Mouse (Mus musculus) forebrain, embryonic 13.5 days (tissue): ENCODE data around the gene Slc25a33. TPM values are rescaled to one million over a fixed set of nuclear protein-coding genes. Genes with fewer than 3 reads are reported as not detected.
"Not testable (repeated sequence)": the region's sequence is repeated elsewhere in the genome, so short reads cannot be mapped to it uniquely, and the experiment has no call there.

Experiments
- ATAC-seq: fragments of 200-750 bp; cut with Nextera tagmentation; 2 replicates; pipeline ENCODE4 v1.8.0; 2017
- H3K27ac ChIP-seq: fragments of 300-500 bp; sonication (generic); 2 replicates; pipeline ENCODE4 v1.5.1; 2015; ENCODE audit warnings: inconsistent platforms, mild to moderate bottlenecking, moderate library complexity
- H3K27me3 ChIP-seq: fragments of 300-500 bp; sonication (generic); 2 replicates; pipeline ENCODE4 v1.6.1; 2015; ENCODE audit warnings: mild to moderate bottlenecking, inconsistent platforms
- H3K36me3 ChIP-seq: fragments of 300-500 bp; sonication (generic); 2 replicates; pipeline ENCODE4 v1.6.1; 2015; ENCODE audit warnings: mild to moderate bottlenecking, inconsistent platforms; ENCODE audit not compliant: poor library complexity, severe bottlenecking
- H3K4me1 ChIP-seq: fragments of 300-500 bp; sonication (generic); 2 replicates; pipeline ENCODE4 v1.6.1; 2015; ENCODE audit warnings: inconsistent platforms
- H3K4me2 ChIP-seq: fragments of 300-500 bp; sonication (generic); 2 replicates; pipeline ENCODE4 v1.6.1; 2015; ENCODE audit warnings: inconsistent platforms, mild to moderate bottlenecking, moderate library complexity
- H3K4me3 ChIP-seq: fragments of 300-500 bp; sonication (generic); 2 replicates; pipeline ENCODE4 v1.5.1; 2015; ENCODE audit warnings: mild to moderate bottlenecking, inconsistent platforms
- H3K9ac ChIP-seq: fragments of 300-500 bp; sonication (generic); 2 replicates; pipeline ENCODE4 v1.6.1; 2015; ENCODE audit warnings: mild to moderate bottlenecking, inconsistent platforms
- H3K9me3 ChIP-seq: fragments of 300-500 bp; sonication (generic); replicated peaks from 2 replicates; pipeline ENCODE4 v1.6.1; 2016; ENCODE audit warnings: inconsistent platforms
- whole genome bisulfite sequencing: fragments of 180-500 bp; shearing (Covaris S2); methylation state at CpG from one replicate; pipeline ENCODE4 v1.1.7; 2015; 5-methylcytosine and 5-hydroxymethylcytosine counted together
- polyA plus RNA-seq: library from polyadenylated mRNA; unstranded; fragments of >200 nt; fragmentation: Nextera tagmentation; extraction: Ambion mirVana; gene quantifications from 2 replicates; pipeline ENCODE4 v1.2.1, GENCODE M21; 2015

The Slc25a33 gene
- polyA plus RNA-seq, result 13.8 and 15.5 TPM in 2 replicates

- Histone ChIP-seq H3K4me2 (peak within 1 kb of the TSS; percentile 97), H3K9me3 (no peaks in the 10 kb centered on the region), H3K36me3 (no peaks in the 10 kb centered on the region), H3K4me1 (peaks cover 16% of the 10 kb centered on the region), H3K9ac (peak within 1 kb of the TSS; percentile 83), H3K27me3 (peaks cover 66% of the 10 kb centered on the region), H3K27ac (peak within 1 kb of the TSS; percentile 65), H3K4me3 (peak within 1 kb of the TSS; percentile 72)
- peak; percentile 99 for ATAC-seq
- WGBS, result under 1% methylated on average over 47 of the region's 51 CpGs
These were observed at the start of gene Slc25a33 for GRCm38 (mm10) chr4:149774094-149774470. Gene Slc25a33, minus strand, starts transcription at chr4:149774277.

GRCm38 (mm10) chr4:149822586-149823196 is 48.6 kb upstream of the Slc25a33 start:
- H3K4me3 ChIP-seq, result no peak overlapping the region
- peaks cover 4% of the 10 kb centered on the region for H3K4me1 ChIP-seq
- H3K27ac ChIP-seq, result no peak overlapping the region
- ATAC-seq, result no peak
- no peaks in the 10 kb centered on the region for H3K9me3 ChIP-seq
- WGBS, result 75% methylated on average over 7 of the region's 7 CpGs
- no peaks in the 10 kb centered on the region for H3K27me3 ChIP-seq
- no peak overlapping the region for H3K9ac ChIP-seq
- no peak overlapping the region for H3K4me2 ChIP-seq
- no peaks in the 10 kb centered on the region for H3K36me3 ChIP-seq

- Histone ChIP-seq H3K9ac (no peak overlapping the region), H3K4me2 (no peak overlapping the region), H3K9me3 (no peaks in the 10 kb centered on the region), H3K27ac (no peak overlapping the region), H3K36me3 (no peaks in the 10 kb centered on the region), H3K4me3 (no peak overlapping the region), H3K27me3 (no peaks in the 10 kb centered on the region), H3K4me1 (peaks cover 4% of the 10 kb centered on the region)
- ATAC-seq, result no peak
- WGBS, result 57% methylated on average over 9 of the region's 9 CpGs
These were observed 48.0 kb upstream of the Slc25a33 start for GRCm38 (mm10) chr4:149822126-149822525.

- ATAC-seq, result no peak
- no peaks in the 10 kb centered on the region for H3K36me3 ChIP-seq
- H3K27me3 ChIP-seq, result no peaks in the 10 kb centered on the region
- no peak overlapping the region for H3K4me3 ChIP-seq
- WGBS, result 64% methylated on average over 6 of the region's 6 CpGs
- no peak overlapping the region for H3K9ac ChIP-seq
- no peaks in the 10 kb centered on the region for H3K9me3 ChIP-seq
- H3K27ac ChIP-seq, result no peak overlapping the region
- H3K4me1 ChIP-seq, result peaks cover 4% of the 10 kb centered on the region
- no peak overlapping the region for H3K4me2 ChIP-seq
These were observed 46.5 kb upstream of the Slc25a33 start for GRCm38 (mm10) chr4:149820569-149820968.

GRCm38 (mm10) chr4:149819195-149819594 is 45.1 kb upstream of the Slc25a33 start:
- Histone ChIP-seq H3K36me3 (no peaks in the 10 kb centered on the region), H3K27me3 (no peaks in the 10 kb centered on the region), H3K27ac (no peak overlapping the region), H3K9ac (no peak overlapping the region), H3K9me3 (no peaks in the 10 kb centered on the region), H3K4me1 (peaks cover 4% of the 10 kb centered on the region), H3K4me2 (no peak overlapping the region), H3K4me3 (no peak overlapping the region)
- ATAC-seq, result no peak
- 81% methylated on average over 3 of the region's 3 CpGs for WGBS

- no peak overlapping the region for H3K9ac ChIP-seq
- ATAC-seq, result no peak
- H3K36me3 ChIP-seq, result no peaks in the 10 kb centered on the region
- 91% methylated on average over 9 of the region's 9 CpGs for WGBS
- no peaks in the 10 kb centered on the region; the same call in 1 of the 2 replicates for H3K27me3 ChIP-seq
- H3K9me3 ChIP-seq, result no peaks in the 10 kb centered on the region
- H3K4me2 ChIP-seq, result no peak overlapping the region
- peaks cover 7% of the 10 kb centered on the region for H3K4me1 ChIP-seq
- H3K27ac ChIP-seq, result no peak overlapping the region
- no peak overlapping the region for H3K4me3 ChIP-seq
These were observed 42.5 kb upstream of the Slc25a33 start for GRCm38 (mm10) chr4:149816598-149816997.

GRCm38 (mm10) chr4:149815586-149815985 is 41.5 kb upstream of the Slc25a33 start:
- Histone ChIP-seq H3K4me2 (no peak overlapping the region), H3K4me1 (peaks cover 7% of the 10 kb centered on the region), H3K9ac (no peak overlapping the region), H3K9me3 (no peaks in the 10 kb centered on the region), H3K27ac (no peak overlapping the region), H3K27me3 (peaks cover 2% of the 10 kb centered on the region), H3K36me3 (no peaks in the 10 kb centered on the region), H3K4me3 (no peak overlapping the region)
- ATAC-seq, result no peak
- 94% methylated on average over 14 of the region's 14 CpGs for WGBS

GRCm38 (mm10) chr4:149813409-149814184 is 39.5 kb upstream of the Slc25a33 start:
- 61% methylated on average over 14 of the region's 14 CpGs for WGBS
- Histone ChIP-seq H3K27me3 (peaks cover 20% of the 10 kb centered on the region), H3K4me3 (no peak overlapping the region), H3K9me3 (no peaks in the 10 kb centered on the region), H3K4me1 (peaks cover 7% of the 10 kb centered on the region), H3K9ac (no peak overlapping the region), H3K27ac (no peak overlapping the region), H3K4me2 (no peak overlapping the region), H3K36me3 (no peaks in the 10 kb centered on the region)
- no peak for ATAC-seq

GRCm38 (mm10) chr4:149810372-149810771 is 36.3 kb upstream of the Slc25a33 start:
- not testable (repeated sequence) for H3K27ac ChIP-seq, H3K36me3 ChIP-seq, H3K4me1 ChIP-seq, H3K4me3 ChIP-seq, H3K4me2 ChIP-seq, H3K9me3 ChIP-seq, ATAC-seq, H3K9ac ChIP-seq
- peaks cover 27% of the 10 kb centered on the region for H3K27me3 ChIP-seq

GRCm38 (mm10) chr4:149808584-149809227 is 34.6 kb upstream of the Slc25a33 start:
- WGBS, result 42% methylated on average over 11 of the region's 11 CpGs
- Histone ChIP-seq H3K4me1 (peaks cover 4% of the 10 kb centered on the region), H3K9ac (no peak overlapping the region), H3K27ac (no peak overlapping the region), H3K4me2 (no peak overlapping the region), H3K27me3 (peaks cover 34% of the 10 kb centered on the region), H3K36me3 (no peaks in the 10 kb centered on the region), H3K9me3 (no peaks in the 10 kb centered on the region), H3K4me3 (no peak overlapping the region)
- ATAC-seq, result no peak

- Histone ChIP-seq H3K4me1 (no peaks in the 10 kb centered on the region), H3K9me3 (no peaks in the 10 kb centered on the region), H3K36me3 (no peaks in the 10 kb centered on the region), H3K4me2 (no peak overlapping the region), H3K27me3 (peaks cover 40% of the 10 kb centered on the region), H3K9ac (no peak overlapping the region), H3K4me3 (no peak overlapping the region), H3K27ac (no peak overlapping the region)
- 38% methylated on average over 14 of the region's 14 CpGs for WGBS
- no peak for ATAC-seq
These were observed 34.0 kb upstream of the Slc25a33 start for GRCm38 (mm10) chr4:149808060-149808567.

- no peak overlapping the region for H3K27ac ChIP-seq
- H3K9me3 ChIP-seq, result no peaks in the 10 kb centered on the region
- H3K9ac ChIP-seq, result no peak overlapping the region
- H3K36me3 ChIP-seq, result no peaks in the 10 kb centered on the region
- ATAC-seq, result peak; percentile 75
- WGBS, result 47% methylated on average over 19 of the region's 19 CpGs
- peaks cover 41% of the 10 kb centered on the region for H3K27me3 ChIP-seq
- H3K4me1 ChIP-seq, result no peaks in the 10 kb centered on the region
- no peak overlapping the region for H3K4me3 ChIP-seq
- H3K4me2 ChIP-seq, result no peak overlapping the region
These were observed 32.8 kb upstream of the Slc25a33 start for GRCm38 (mm10) chr4:149806699-149807381.
